Mouse (Mus musculus): Measurements from ENCODE around the gene Hsd11b2.
A peak's percentile ranks its signal among the peaks of the same experiment; 100 is the strongest.

Hsd11b2 gene

GRCm38 (mm10) chr8:105518436-105519313 is at the start of gene Hsd11b2:
TSS of gene Hsd11b2 (plus strand) at chr8:105518755.
- peak; percentile 44 to 47 for DNase-seq (ENCODE audit: low spot score in 2 of 2)

GRCm38 (mm10) chr8:105469041-105469695 is 49.4 kb upstream of the Hsd11b2 start:
- DNase-seq (ENCODE audit: low spot score in 2 of 2), result no peak

GRCm38 (mm10) chr8:105469816-105470215 is 48.7 kb upstream of the Hsd11b2 start:
- no peak for DNase-seq (ENCODE audit: low spot score in 2 of 2)

GRCm38 (mm10) chr8:105470262-105470661 is 48.3 kb upstream of the Hsd11b2 start:
- no peak for DNase-seq (ENCODE audit: low spot score in 2 of 2)

- DNase-seq (ENCODE audit: low spot score in 2 of 2), result no peak
Observed at GRCm38 (mm10) chr8:105470681-105471313, 47.8 kb upstream of the Hsd11b2 start.

- DNase-seq (ENCODE audit: low spot score in 2 of 2), result peak; percentile 68 to 71
Observed at GRCm38 (mm10) chr8:105471314-105472015, 47.1 kb upstream of the Hsd11b2 start, which contains the start of gene Tppp3. TSS of gene Tppp3 (minus strand) at chr8:105471526.

GRCm38 (mm10) chr8:105472414-105472932 is 46.1 kb upstream of the Hsd11b2 start:
- no peak for DNase-seq (ENCODE audit: low spot score in 2 of 2)

- no peak for DNase-seq (ENCODE audit: low spot score in 2 of 2)
Observed at GRCm38 (mm10) chr8:105472983-105473382, 45.6 kb upstream of the Hsd11b2 start.

- DNase-seq (ENCODE audit: low spot score in 2 of 2), result no peak
Observed at GRCm38 (mm10) chr8:105473816-105474606, 44.5 kb upstream of the Hsd11b2 start.

- DNase-seq (ENCODE audit: low spot score in 2 of 2), result no peak
Observed at GRCm38 (mm10) chr8:105474680-105475079, 43.9 kb upstream of the Hsd11b2 start.

GRCm38 (mm10) chr8:105475254-105475653 is 43.3 kb upstream of the Hsd11b2 start:
- no peak for DNase-seq (ENCODE audit: low spot score in 2 of 2)

- no peak for DNase-seq (ENCODE audit: low spot score in 2 of 2)
Observed at GRCm38 (mm10) chr8:105475742-105476141, 42.8 kb upstream of the Hsd11b2 start.

GRCm38 (mm10) chr8:105476161-105476560 is 42.4 kb upstream of the Hsd11b2 start:
- no peak for DNase-seq (ENCODE audit: low spot score in 2 of 2)

- DNase-seq (ENCODE audit: low spot score in 2 of 2), result peak; percentile 26 to 35
Observed at GRCm38 (mm10) chr8:105476628-105477413, 41.7 kb upstream of the Hsd11b2 start.

GRCm38 (mm10) chr8:105477792-105478191 is 40.8 kb upstream of the Hsd11b2 start:
- no peak for DNase-seq (ENCODE audit: low spot score in 2 of 2)

GRCm38 (mm10) chr8:105481013-105481412 is 37.5 kb upstream of the Hsd11b2 start:
- no peak for DNase-seq (ENCODE audit: low spot score in 2 of 2)

- DNase-seq (ENCODE audit: low spot score in 2 of 2), result peak in 1 of 2 experiments; percentile 20
Observed at GRCm38 (mm10) chr8:105481453-105481852, 37.1 kb upstream of the Hsd11b2 start.

- DNase-seq (ENCODE audit: low spot score in 2 of 2), result no peak
Observed at GRCm38 (mm10) chr8:105482123-105482522, 36.4 kb upstream of the Hsd11b2 start.

GRCm38 (mm10) chr8:105483212-105484029 is 35.1 kb upstream of the Hsd11b2 start:
- no peak for DNase-seq (ENCODE audit: low spot score in 2 of 2)

Measured in spleen, postnatal 36 days (tissue).